Mouse (Mus musculus) erythroblast, embryonic 14.5 days (primary cell): Measurements from ENCODE around the gene Olfr811. TPM values are rescaled to one million over a fixed set of nuclear protein-coding genes. Genes with fewer than 3 reads are reported as not detected.

Experiments
- H3K27me3 ChIP-seq: 2 replicates; pipeline ENCODE4 v1.6.1; 2012; ENCODE audit warnings: inconsistent platforms; ENCODE audit not compliant: control insufficient read depth
- H3K36me3 ChIP-seq: 2 replicates; pipeline ENCODE4 v1.6.1; 2012; ENCODE audit warnings: mild to moderate bottlenecking, inconsistent platforms; ENCODE audit not compliant: control insufficient read depth
- H3K4me1 ChIP-seq: 2 replicates; pipeline ENCODE4 v1.6.1; 2012; ENCODE audit warnings: inconsistent platforms; ENCODE audit not compliant: control insufficient read depth
- H3K4me3 ChIP-seq: replicated peaks from 2 replicates; pipeline ENCODE3; 2012; ENCODE audit warnings: moderate library complexity, mild to moderate bottlenecking, inconsistent platforms
- H3K9me3 ChIP-seq: 2 replicates; pipeline ENCODE4 v1.6.1; 2012; ENCODE audit warnings: low read length, inconsistent platforms, mixed read lengths; ENCODE audit not compliant: control insufficient read depth
- GATA1 ChIP-seq: IDR thresholded peaks from 2 replicates; pipeline ENCODE4 v1.6.1; 2012; ENCODE audit warnings: low read length, inconsistent platforms, mixed read lengths
- TAL1 ChIP-seq: IDR thresholded peaks from 3 replicates; pipeline ENCODE4 v1.6.1; 2012; ENCODE audit warnings: low read length, inconsistent platforms, mixed read lengths
- polyA plus RNA-seq: library from polyadenylated mRNA; stranded (reverse); fragments of >175 nt; gene quantifications from 2 replicates; pipeline ENCODE4 v1.2.3, GENCODE M21; 2012

Olfr811 gene
- not detected in 2 replicates for polyA plus RNA-seq

DNA sequence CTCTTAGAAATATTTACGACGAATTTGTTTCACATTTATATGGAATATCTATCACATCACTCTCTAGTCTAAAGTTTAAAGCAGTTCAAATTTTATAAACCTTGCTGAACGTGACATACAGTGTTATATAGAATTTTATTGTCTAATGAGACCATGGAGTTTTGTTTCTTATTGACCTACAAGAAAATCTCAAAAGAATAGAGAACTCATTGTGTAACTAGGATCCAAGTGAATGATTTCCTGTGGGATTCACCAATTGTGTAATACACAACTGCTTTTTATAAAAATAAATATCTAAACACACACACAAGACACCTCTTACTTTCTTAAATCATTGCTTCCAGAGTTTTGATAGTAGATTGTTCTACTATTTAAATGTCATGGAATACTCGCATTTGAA, at the start of gene Olfr811:
Gene Olfr811, minus strand, starts transcription at position 101 of the 400 bp plus-strand sequence.
- Histone ChIP-seq H3K27me3 (no peaks in the 10 kb centered on the region), H3K4me3 (no peak within 1 kb of the TSS)
- TF ChIP-seq TAL1 = no peak
- TF ChIP-seq GATA1 = no peak

GRCm38 (mm10) chr10:129847343-129847742, 43.1 kb upstream of the Olfr811 start:
- TF ChIP-seq TAL1 (no peak), GATA1 (no peak)
- Histone ChIP-seq H3K36me3 (no peaks in the 10 kb centered on the region), H3K4me1 (no peaks in the 10 kb centered on the region), H3K4me3 (no peak overlapping the region), H3K27me3 (no peaks in the 10 kb centered on the region), H3K9me3 (no peaks in the 10 kb centered on the region)

More for the DNA sequence above, at the start of gene Olfr811:
- no peaks in the 10 kb centered on the region; the same call in 1 of the 2 replicates for H3K9me3 ChIP-seq
- no peaks in the 10 kb centered on the region for H3K4me1 ChIP-seq
- H3K36me3 ChIP-seq = no peaks in the 10 kb centered on the region

DNA sequence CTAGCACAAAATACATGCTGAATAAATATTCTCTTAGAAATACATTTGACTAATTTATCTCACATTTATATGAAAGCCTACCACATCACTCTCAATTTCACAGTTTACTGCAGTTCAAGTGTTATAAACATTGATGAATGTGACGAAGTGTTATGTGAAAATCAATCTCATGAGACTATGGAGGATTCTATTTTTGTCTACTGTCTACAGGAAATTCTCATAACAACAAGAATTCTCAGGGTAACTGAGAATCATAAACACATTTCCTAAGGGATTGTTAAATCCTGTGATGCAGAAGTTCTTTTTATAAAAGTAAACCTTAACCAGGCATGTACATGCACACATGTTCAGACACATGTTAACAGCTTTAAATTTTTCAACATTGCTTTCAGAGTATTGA, 41.8 kb upstream of the Olfr811 start, which contains the start of gene Olfr812:
Gene Olfr812, minus strand, starts transcription at position 101 of the 400 bp plus-strand sequence.
- H3K36me3 ChIP-seq = no peaks in the 10 kb centered on the region
- H3K4me1 ChIP-seq = no peaks in the 10 kb centered on the region
- no peaks in the 10 kb centered on the region for H3K27me3 ChIP-seq
- no peaks in the 10 kb centered on the region for H3K9me3 ChIP-seq
- TF ChIP-seq GATA1 (no peak), TAL1 (no peak)
- H3K4me3 ChIP-seq = no peak within 1 kb of the TSS

DNA sequence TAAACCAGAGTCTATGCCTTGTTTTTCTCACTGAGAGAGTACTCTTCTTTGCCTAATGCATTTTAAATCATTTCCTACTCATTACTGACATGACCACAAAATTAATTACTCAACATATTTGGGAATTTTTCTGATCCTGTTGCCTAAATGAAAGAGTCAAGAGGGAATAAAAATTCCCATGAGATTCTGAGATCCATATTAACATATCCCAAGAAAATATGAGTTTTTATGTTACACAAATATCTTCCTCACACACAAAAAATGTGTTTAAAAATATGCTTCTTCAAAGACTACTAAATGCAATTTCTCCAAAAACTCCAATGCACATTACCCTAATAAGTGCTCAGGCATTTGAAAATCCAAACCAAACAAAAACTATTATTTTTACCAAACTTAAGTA, 9.4 kb downstream of the Olfr811 start, which contains the start of gene Olfr810:
Gene Olfr810, minus strand, starts transcription at position 101 of the 400 bp plus-strand sequence.
- H3K36me3 ChIP-seq = no peaks in the 10 kb centered on the region
- no peaks in the 10 kb centered on the region for H3K27me3 ChIP-seq
- TF ChIP-seq TAL1 (no peak), GATA1 (no peak)

DNA sequence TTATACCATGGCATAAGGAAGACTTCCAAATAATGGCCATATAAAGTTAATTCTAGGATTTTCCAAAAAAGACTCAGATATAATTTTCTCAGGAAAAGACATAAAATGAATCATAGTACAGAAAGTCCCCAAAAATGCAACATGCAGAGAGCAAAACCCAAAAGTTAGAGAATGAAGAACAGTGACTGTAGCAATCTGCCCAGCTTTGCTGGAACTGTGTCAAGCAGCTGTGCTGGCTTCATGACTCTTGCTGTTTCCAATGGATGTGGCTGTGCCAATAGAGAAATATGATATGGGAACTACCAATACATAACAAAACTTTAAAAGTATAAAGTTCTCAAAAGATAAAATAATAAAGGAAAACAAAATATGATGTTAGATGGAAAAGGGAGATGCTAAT, 26.1 kb downstream of the Olfr811 start:
- no peak overlapping the region for H3K4me3 ChIP-seq
- TF ChIP-seq TAL1 = no peak
- TF ChIP-seq GATA1 = no peak
- no peaks in the 10 kb centered on the region for H3K9me3 ChIP-seq
- no peaks in the 10 kb centered on the region for H3K4me1 ChIP-seq
- H3K36me3 ChIP-seq = no peaks in the 10 kb centered on the region
- H3K27me3 ChIP-seq = no peaks in the 10 kb centered on the region

More for the DNA sequence above, 9.4 kb downstream of the Olfr811 start, which contains the start of gene Olfr810:
- no peaks in the 10 kb centered on the region for H3K4me1 ChIP-seq
- H3K4me3 ChIP-seq = no peak within 1 kb of the TSS
- H3K9me3 ChIP-seq = no peaks in the 10 kb centered on the region

GRCm38 (mm10) chr10:129774338-129774737, 29.9 kb downstream of the Olfr811 start, which contains the start of gene Olfr809:
TSS of gene Olfr809 (plus strand) at chr10:129774638.
- H3K4me3 ChIP-seq = no peak within 1 kb of the TSS
- no peaks in the 10 kb centered on the region for H3K27me3 ChIP-seq
- H3K4me1 ChIP-seq = no peaks in the 10 kb centered on the region
- TF ChIP-seq TAL1 (no peak), GATA1 (no peak)
- H3K9me3 ChIP-seq = no peaks in the 10 kb centered on the region
- H3K36me3 ChIP-seq = no peaks in the 10 kb centered on the region

- Histone ChIP-seq H3K36me3 (no peaks in the 10 kb centered on the region), H3K9me3 (no peaks in the 10 kb centered on the region; the same call in 1 of the 2 replicates), H3K4me3 (no peak within 1 kb of the TSS), H3K4me1 (no peaks in the 10 kb centered on the region), H3K27me3 (no peaks in the 10 kb centered on the region)
- TF ChIP-seq TAL1 (no peak), GATA1 (no peak)
Observed at GRCm38 (mm10) chr10:129765182-129765581, 39.0 kb downstream of the Olfr811 start, which contains the start of gene Olfr808. TSS of gene Olfr808 (plus strand) at chr10:129765482.

- Histone ChIP-seq H3K36me3 (no peaks in the 10 kb centered on the region), H3K4me1 (no peaks in the 10 kb centered on the region), H3K27me3 (no peaks in the 10 kb centered on the region), H3K9me3 (peaks cover 2% of the 10 kb centered on the region; the same call in 1 of the 2 replicates), H3K4me3 (no peak within 1 kb of the TSS)
- no peak for TF ChIP-seq TAL1
- no peak for TF ChIP-seq GATA1
Observed at GRCm38 (mm10) chr10:129757693-129758092, 46.5 kb downstream of the Olfr811 start, which contains the start of gene Olfr807. TSS of gene Olfr807 (minus strand) at chr10:129757793.

Other genes with a start within 250 kb of the Olfr811 start
- gene Olfr794, start 236.7 kb downstream of the Olfr811 start, polyA plus RNA-seq = not detected in 2 replicates
- gene Olfr796, start 191.8 kb downstream of the Olfr811 start, polyA plus RNA-seq = not detected in 2 replicates
- not detected in 2 replicates for gene Olfr798, start 176.5 kb downstream of the Olfr811 start, polyA plus RNA-seq
- gene Olfr799, start 166.9 kb downstream of the Olfr811 start, polyA plus RNA-seq = not detected in 2 replicates
- 0.01 TPM in 1 of 2 replicates, not detected in the other for gene Olfr800, start 146.7 kb downstream of the Olfr811 start, polyA plus RNA-seq
- gene Olfr801, start 130.5 kb downstream of the Olfr811 start, polyA plus RNA-seq = not detected in 2 replicates
- gene Olfr802, start 116.2 kb downstream of the Olfr811 start, polyA plus RNA-seq = not detected in 2 replicates
- gene Olfr803, start 110.1 kb downstream of the Olfr811 start, polyA plus RNA-seq = not detected in 2 replicates
- not detected in 2 replicates for gene Olfr804, start 101.2 kb downstream of the Olfr811 start, polyA plus RNA-seq
- gene Olfr805, start 75.0 kb downstream of the Olfr811 start, polyA plus RNA-seq = not detected in 2 replicates
- gene Olfr806, start 62.5 kb downstream of the Olfr811 start, polyA plus RNA-seq = not detected in 2 replicates
- gene Olfr807, start 46.6 kb downstream of the Olfr811 start, polyA plus RNA-seq = not detected in 2 replicates
- not detected in 2 replicates for gene Olfr808, start 38.9 kb downstream of the Olfr811 start, polyA plus RNA-seq
- gene Olfr809, start 29.8 kb downstream of the Olfr811 start, polyA plus RNA-seq = not detected in 2 replicates
- gene Olfr810, start 9.5 kb downstream of the Olfr811 start, polyA plus RNA-seq = not detected in 2 replicates
- gene Olfr812, start 41.7 kb upstream of the Olfr811 start, polyA plus RNA-seq = not detected in 2 replicates
- gene Olfr813, start 51.0 kb upstream of the Olfr811 start, polyA plus RNA-seq = not detected in 2 replicates
- not detected in 2 replicates for gene Olfr814, start 75.5 kb upstream of the Olfr811 start, polyA plus RNA-seq
- not detected in 2 replicates for gene Olfr815, start 101.5 kb upstream of the Olfr811 start, polyA plus RNA-seq
- gene Olfr816, start 111.2 kb upstream of the Olfr811 start, polyA plus RNA-seq = not detected in 2 replicates
- gene Olfr818, start 144.7 kb upstream of the Olfr811 start, polyA plus RNA-seq = not detected in 2 replicates
- not detected in 2 replicates for gene Olfr819, start 162.9 kb upstream of the Olfr811 start, polyA plus RNA-seq
- gene Olfr247, start 171.7 kb upstream of the Olfr811 start, polyA plus RNA-seq = 0.02 TPM in 1 of 2 replicates, not detected in the other
- not detected in 2 replicates for gene Gm10310, start 180.7 kb upstream of the Olfr811 start, polyA plus RNA-seq
- 0.01 TPM in 1 of 2 replicates, not detected in the other for gene Olfr820, start 208.2 kb upstream of the Olfr811 start, polyA plus RNA-seq
- not detected in 2 replicates for gene Olfr821, start 226.0 kb upstream of the Olfr811 start, polyA plus RNA-seq